Mouse (Mus musculus) stomach, embryonic 16.5 days (tissue): Measurements from ENCODE around the gene Tln2. TPM values are rescaled to one million over a fixed set of nuclear protein-coding genes. Genes with fewer than 3 reads are reported as not detected.

Source experiments
- ATAC-seq: fragments of 200-750 bp; cut with Nextera tagmentation; 2 replicates; pipeline ENCODE4 v1.8.0; 2017; ENCODE audit warnings: moderate number of reproducible peaks, moderate TSS enrichment; ENCODE audit not compliant: insufficient read depth, low FRiP score
- H3K27ac ChIP-seq: fragments of 300-500 bp; sonication (generic); 2 replicates; pipeline ENCODE4 v1.5.1; 2014; ENCODE audit warnings: low read length
- H3K27me3 ChIP-seq: fragments of 300-500 bp; sonication (generic); 2 replicates; pipeline ENCODE4 v1.6.1; 2014; ENCODE audit warnings: low read length, control low read depth, mixed read lengths; ENCODE audit not compliant: control insufficient read depth, insufficient read depth
- H3K36me3 ChIP-seq: fragments of 300-500 bp; sonication (generic); 2 replicates; pipeline ENCODE4 v1.6.1; 2014; ENCODE audit warnings: low read length; ENCODE audit not compliant: control insufficient read depth, insufficient read depth
- H3K4me1 ChIP-seq: fragments of 300-500 bp; sonication (generic); 2 replicates; pipeline ENCODE4 v1.6.1; 2014; ENCODE audit warnings: low read length, control low read depth, mixed read lengths; ENCODE audit not compliant: control insufficient read depth, insufficient read depth
- H3K4me2 ChIP-seq: fragments of 300-500 bp; sonication (generic); 2 replicates; pipeline ENCODE4 v1.6.1; 2014; ENCODE audit warnings: low read depth, low read length, mixed read lengths
- H3K4me3 ChIP-seq: fragments of 300-500 bp; sonication (generic); replicated peaks from 2 replicates; pipeline ENCODE4 v1.5.1; 2014; ENCODE audit warnings: mild to moderate bottlenecking, low read length
- H3K9ac ChIP-seq: fragments of 300-500 bp; sonication (generic); 2 replicates; pipeline ENCODE4 v1.6.1; 2014; ENCODE audit warnings: low read length
- H3K9me3 ChIP-seq: fragments of 300-500 bp; sonication (generic); replicated peaks from 2 replicates; pipeline ENCODE4 v1.6.1; 2016; ENCODE audit warnings: low read length, control low read depth; ENCODE audit not compliant: control insufficient read depth
- WGBS: fragments of 180-500 bp; shearing (Covaris S2); extraction: QIAGEN DNeasy Blood & Tissue Kit; methylation state at CpG from one replicate; pipeline ENCODE4 v1.1.7; 2014; 5-methylcytosine and 5-hydroxymethylcytosine counted together
- polyA plus RNA-seq: library from polyadenylated mRNA; unstranded; fragments of >200 nt; fragmentation: Nextera tagmentation; extraction: Ambion mirVana; gene quantifications from 2 replicates; pipeline ENCODE4 v1.2.1, GENCODE M21; 2015

The Tln2 gene
- polyA plus RNA-seq, result 22.0 and 25.4 TPM in 2 replicates

- H3K4me1 ChIP-seq, result no peaks in the 10 kb centered on the region
- 90% methylated on average over 4 of the region's 4 CpGs for WGBS
- no peaks in the 10 kb centered on the region; the same call in 1 of the 2 replicates for H3K9me3 ChIP-seq
- ATAC-seq, result no peak
- no peak within 1 kb of the TSS for H3K27ac ChIP-seq
- H3K9ac ChIP-seq, result no peak within 1 kb of the TSS
- H3K27me3 ChIP-seq, result no peaks in the 10 kb centered on the region
- no peaks in the 10 kb centered on the region for H3K36me3 ChIP-seq
- no peak within 1 kb of the TSS for H3K4me3 ChIP-seq
- H3K4me2 ChIP-seq, result no peak within 1 kb of the TSS
These were observed at the start of gene Tln2 for GRCm38 (mm10) chr9:67559603-67560002. Gene Tln2, minus strand, starts transcription at chr9:67559703.

- H3K9ac ChIP-seq, result no peak overlapping the region
- no peak overlapping the region for H3K27ac ChIP-seq
- no peak for ATAC-seq
- no peak overlapping the region for H3K4me3 ChIP-seq
- H3K4me1 ChIP-seq, result no peaks in the 10 kb centered on the region; the same call in 1 of the 2 replicates
- no peak overlapping the region for H3K4me2 ChIP-seq
- 91% methylated on average over 1 of the region's 1 CpGs for WGBS
- no peaks in the 10 kb centered on the region for H3K9me3 ChIP-seq
- H3K27me3 ChIP-seq, result no peaks in the 10 kb centered on the region
- H3K36me3 ChIP-seq, result no peaks in the 10 kb centered on the region
These were observed 49.7 kb upstream of the Tln2 start for GRCm38 (mm10) chr9:67609226-67609625.

- H3K9me3 ChIP-seq, result no peaks in the 10 kb centered on the region
- WGBS, result 63% methylated on average over 9 of the region's 9 CpGs
- H3K9ac ChIP-seq, result no peak overlapping the region
- H3K27me3 ChIP-seq, result no peaks in the 10 kb centered on the region
- H3K4me2 ChIP-seq, result no peak overlapping the region
- H3K27ac ChIP-seq, result no peak overlapping the region
- no peak for ATAC-seq
- H3K4me1 ChIP-seq, result no peaks in the 10 kb centered on the region; the same call in 1 of the 2 replicates
- H3K4me3 ChIP-seq, result no peak overlapping the region
- no peaks in the 10 kb centered on the region for H3K36me3 ChIP-seq
These were observed 48.4 kb upstream of the Tln2 start for GRCm38 (mm10) chr9:67607786-67608366.

GRCm38 (mm10) chr9:67607268-67607667 lies 47.8 kb upstream of the Tln2 start:
- no peak overlapping the region for H3K27ac ChIP-seq
- WGBS, result 87% methylated on average over 6 of the region's 6 CpGs
- H3K9ac ChIP-seq, result no peak overlapping the region
- no peaks in the 10 kb centered on the region for H3K36me3 ChIP-seq
- no peaks in the 10 kb centered on the region; the same call in 1 of the 2 replicates for H3K4me1 ChIP-seq
- ATAC-seq, result no peak
- H3K4me3 ChIP-seq, result no peak overlapping the region
- no peak overlapping the region for H3K4me2 ChIP-seq
- H3K9me3 ChIP-seq, result no peaks in the 10 kb centered on the region
- no peaks in the 10 kb centered on the region for H3K27me3 ChIP-seq

- Histone ChIP-seq H3K4me3 (no peak overlapping the region), H3K27ac (no peak overlapping the region), H3K4me2 (no peak overlapping the region), H3K9ac (no peak overlapping the region), H3K4me1 (no peaks in the 10 kb centered on the region; the same call in 1 of the 2 replicates), H3K27me3 (no peaks in the 10 kb centered on the region), H3K36me3 (no peaks in the 10 kb centered on the region), H3K9me3 (no peaks in the 10 kb centered on the region)
- no peak for ATAC-seq
- 31% methylated on average over 7 of the region's 7 CpGs for WGBS
These were observed 46.4 kb upstream of the Tln2 start for GRCm38 (mm10) chr9:67605867-67606435.

GRCm38 (mm10) chr9:67604940-67605339 lies 45.4 kb upstream of the Tln2 start:
- no peak overlapping the region for H3K9ac ChIP-seq
- H3K36me3 ChIP-seq, result no peaks in the 10 kb centered on the region
- ATAC-seq, result no peak
- H3K27ac ChIP-seq, result no peak overlapping the region
- no peaks in the 10 kb centered on the region; the same call in 1 of the 2 replicates for H3K4me1 ChIP-seq
- H3K4me2 ChIP-seq, result no peak overlapping the region
- no peaks in the 10 kb centered on the region for H3K9me3 ChIP-seq
- no peaks in the 10 kb centered on the region for H3K27me3 ChIP-seq
- H3K4me3 ChIP-seq, result no peak overlapping the region

- no peaks in the 10 kb centered on the region for H3K27me3 ChIP-seq
- H3K27ac ChIP-seq, result no peak overlapping the region
- H3K4me3 ChIP-seq, result no peak overlapping the region
- no peaks in the 10 kb centered on the region for H3K9me3 ChIP-seq
- H3K4me2 ChIP-seq, result no peak overlapping the region
- no peaks in the 10 kb centered on the region; the same call in 1 of the 2 replicates for H3K4me1 ChIP-seq
- no peak for ATAC-seq
- WGBS, result 82% methylated on average over 5 of the region's 5 CpGs
- H3K9ac ChIP-seq, result no peak overlapping the region
- H3K36me3 ChIP-seq, result no peaks in the 10 kb centered on the region
These were observed 42.8 kb upstream of the Tln2 start for GRCm38 (mm10) chr9:67602347-67602746.

- ATAC-seq, result no peak
- Histone ChIP-seq H3K27ac (no peak overlapping the region), H3K4me3 (no peak overlapping the region), H3K9me3 (no peaks in the 10 kb centered on the region; the same call in 1 of the 2 replicates), H3K9ac (no peak overlapping the region), H3K27me3 (no peaks in the 10 kb centered on the region), H3K4me2 (no peak overlapping the region), H3K36me3 (no peaks in the 10 kb centered on the region), H3K4me1 (no peaks in the 10 kb centered on the region)
- 78% methylated on average over 5 of the region's 5 CpGs for WGBS
These were observed 35.7 kb upstream of the Tln2 start for GRCm38 (mm10) chr9:67595221-67595620.

- Histone ChIP-seq H3K27ac (no peak overlapping the region), H3K27me3 (no peaks in the 10 kb centered on the region), H3K4me1 (no peaks in the 10 kb centered on the region), H3K36me3 (no peaks in the 10 kb centered on the region), H3K9ac (no peak overlapping the region), H3K4me3 (no peak overlapping the region), H3K4me2 (no peak overlapping the region), H3K9me3 (no peaks in the 10 kb centered on the region; the same call in 1 of the 2 replicates)
- WGBS, result 67% methylated on average over 9 of the region's 9 CpGs
- peak; percentile 83 for ATAC-seq
These were observed 34.1 kb upstream of the Tln2 start for GRCm38 (mm10) chr9:67593469-67594141.
